8 mouse cellular contexts compared by ENCODE assay signal in genomic region chr2:105230333-105230732, GRCm38 (mm10). TPM values are rescaled to one million over a fixed set of nuclear protein-coding genes. Genes with fewer than 3 reads are reported as not detected.
A peak's percentile ranks its signal among the peaks of the same experiment; 100 is the strongest.
DNase-seq lines count a peak whose midpoint lies in the region; ATAC-seq and TF ChIP-seq lines count a peak whose summit lies in the region.

No protein-coding gene starts in this region.

- WGBS in spleen, adult 2 months = 7% methylated on average over 1 of the region's 1 CpGs
- WGBS in bone marrow, adult 2 months = 3% methylated on average over 1 of the region's 1 CpGs
- 4% methylated on average over 1 of the region's 1 CpGs for WGBS in embryonic facial prominence, embryonic 14.5 days
- WGBS in hindbrain, embryonic 15.5 days = 0% methylated on average over 1 of the region's 1 CpGs
- WGBS in midbrain, postnatal 0 days = 0% methylated on average over 1 of the region's 1 CpGs

- H3K27ac ChIP-seq in spleen, adult 2 months (ENCODE audit: insufficient read depth, low read length) = no peak overlapping the region
- H3K27ac ChIP-seq in bone marrow, adult 2 months (ENCODE audit: control insufficient read depth, insufficient read depth, low read depth, low read length, poor library complexity) = no peak overlapping the region
- no peak overlapping the region for H3K27ac ChIP-seq in embryonic facial prominence, embryonic 14.5 days (replicated peaks; ENCODE audit: low read depth, low read length)
- no peak overlapping the region for H3K27ac ChIP-seq in hindbrain, embryonic 15.5 days (replicated peaks)
- no peak overlapping the region for H3K27ac ChIP-seq in midbrain, postnatal 0 days (ENCODE audit: low read depth, low read length)

- no peaks in the 10 kb centered on the region for H3K9me3 ChIP-seq in embryonic facial prominence, embryonic 14.5 days (ENCODE audit: control insufficient read depth, low read length)
- no peaks in the 10 kb centered on the region for H3K9me3 ChIP-seq in hindbrain, embryonic 15.5 days
- no peaks in the 10 kb centered on the region for H3K9me3 ChIP-seq in midbrain, postnatal 0 days (ENCODE audit: low read length)

- no peak overlapping the region for H3K9ac ChIP-seq in embryonic facial prominence, embryonic 14.5 days (ENCODE audit: low read depth, low read length)
- H3K9ac ChIP-seq in hindbrain, embryonic 15.5 days = no peak overlapping the region
- no peak overlapping the region for H3K9ac ChIP-seq in midbrain, postnatal 0 days (replicated peaks; ENCODE audit: low read length, poor library complexity, severe bottlenecking)

- intact Hi-C loops in left cerebral cortex, postnatal 36 days (cut with DNase I) = loop anchor here (2.0 kb wide), 1 partner anchor 342 kb away; no protein-coding TSS in a partner anchor

- H3K27me3 ChIP-seq in spleen, adult 2 months (ENCODE audit: control insufficient read depth, insufficient read depth, low read length) = no peaks in the 10 kb centered on the region
- H3K27me3 ChIP-seq in embryonic facial prominence, embryonic 14.5 days (replicated peaks; ENCODE audit: control insufficient read depth, insufficient read depth, low read length) = peaks cover 12% of the 10 kb centered on the region
- peaks cover 12% of the 10 kb centered on the region; the same call in 1 of the 2 replicates for H3K27me3 ChIP-seq in hindbrain, embryonic 15.5 days
- no peaks in the 10 kb centered on the region; the same call in 1 of the 2 replicates for H3K27me3 ChIP-seq in midbrain, postnatal 0 days (ENCODE audit: insufficient read depth, low read length)

- no peak for TF ChIP-seq POLR2A in spleen, adult 2 months (IDR thresholded peaks at IDR 0.05; ENCODE audit: low read depth, low read length)
- TF ChIP-seq POLR2A in bone marrow, adult 2 months (IDR thresholded peaks at IDR 0.05; ENCODE audit: borderline replicate concordance, control insufficient read depth, low read depth, low read length) = no peak

- no peaks in the 10 kb centered on the region for H3K4me1 ChIP-seq in spleen, adult 2 months (ENCODE audit: control insufficient read depth, insufficient read depth, insufficient read length)
- no peaks in the 10 kb centered on the region; the same call in 1 of the 2 replicates for H3K4me1 ChIP-seq in bone marrow, adult 2 months (ENCODE audit: control insufficient read depth, insufficient read depth, low read length)
- H3K4me1 ChIP-seq in embryonic facial prominence, embryonic 14.5 days (ENCODE audit: control insufficient read depth, insufficient read depth, low read length) = no peaks in the 10 kb centered on the region
- H3K4me1 ChIP-seq in hindbrain, embryonic 15.5 days (replicated peaks) = no peaks in the 10 kb centered on the region
- H3K4me1 ChIP-seq in midbrain, postnatal 0 days (ENCODE audit: insufficient read depth, low read length) = no peaks in the 10 kb centered on the region

- peak in 1 of 2 experiments; percentile 17 for DNase-seq in spleen, adult 2 months (ENCODE audit: low read depth in 1 of 2, low spot score in 2 of 2)
- no peak for DNase-seq in spleen, adult 12 weeks (ENCODE audit: low spot score)
- peak; percentile 79 for DNase-seq in embryonic facial prominence, embryonic 14.5 days (ENCODE audit: low spot score)
- DNase-seq in left cerebral cortex, postnatal 36 days (ENCODE audit: low spot score in 2 of 2) = peak; percentile 31 to 38
- DNase-seq in midbrain, postnatal 0 days (ENCODE audit: low spot score) = peak; percentile 87
- peak; percentile 76 for DNase-seq in thymus, postnatal 4 days

- H3K36me3 ChIP-seq in spleen, adult 2 months (ENCODE audit: control insufficient read depth, insufficient read depth, low read length) = no peaks in the 10 kb centered on the region
- no peaks in the 10 kb centered on the region for H3K36me3 ChIP-seq in embryonic facial prominence, embryonic 14.5 days (ENCODE audit: control insufficient read depth, insufficient read depth, low read length)
- H3K36me3 ChIP-seq in hindbrain, embryonic 15.5 days = no peaks in the 10 kb centered on the region
- no peaks in the 10 kb centered on the region for H3K36me3 ChIP-seq in midbrain, postnatal 0 days (ENCODE audit: insufficient read depth, low read length)

- 0 out of 2 replicates have a peak, but pooled peaks have one; percentile 76 for ATAC-seq in embryonic facial prominence, embryonic 14.5 days (ENCODE audit: low read depth)
- peak; percentile 82 for ATAC-seq in hindbrain, embryonic 15.5 days (ENCODE audit: low FRiP score, low read depth)
- peak; percentile 74; the same call in 1 of the 2 replicates for ATAC-seq in midbrain, postnatal 0 days (ENCODE audit: low FRiP score)

- H3K4me2 ChIP-seq in embryonic facial prominence, embryonic 14.5 days (ENCODE audit: low read depth, low read length) = no peak overlapping the region
- no peak overlapping the region for H3K4me2 ChIP-seq in hindbrain, embryonic 15.5 days
- no peak overlapping the region for H3K4me2 ChIP-seq in midbrain, postnatal 0 days (ENCODE audit: low read depth, low read length, poor library complexity, severe bottlenecking)

- TF ChIP-seq CTCF in spleen, adult 2 months (IDR thresholded peaks at IDR 0.05; ENCODE audit: extremely low read depth, insufficient read depth, insufficient read length, insufficient replicate concordance) = peak; percentile 16; the same call in 1 of the 2 replicates
- peak; percentile 15; the same call in 1 of the 2 replicates for TF ChIP-seq CTCF in bone marrow, adult 2 months (IDR thresholded peaks at IDR 0.05; ENCODE audit: control insufficient read depth, insufficient read depth, low read length)
- TF ChIP-seq CTCF in midbrain, postnatal 0 days (IDR thresholded peaks at IDR 0.05) = peak; percentile 90

- no peak overlapping the region for H3K4me3 ChIP-seq in spleen, adult 2 months (ENCODE audit: extremely low read depth, insufficient read depth, insufficient read length)
- H3K4me3 ChIP-seq in bone marrow, adult 2 months (replicated peaks; ENCODE audit: control insufficient read depth, low read depth, low read length) = no peak overlapping the region
- H3K4me3 ChIP-seq in embryonic facial prominence, embryonic 14.5 days (ENCODE audit: low read depth, low read length) = no peak overlapping the region
- H3K4me3 ChIP-seq in hindbrain, embryonic 15.5 days = no peak overlapping the region
- no peak overlapping the region for H3K4me3 ChIP-seq in midbrain, postnatal 0 days (ENCODE audit: low read depth, low read length)

RNA-seq across cellular contexts. Expression of gene Them7, which starts 6.2 kb away (rescaled TPM):
- 0.06 and 0.57 TPM in 2 replicates for polyA plus RNA-seq in spleen, adult 2 months (2012; rRNA removed)
- not detected in 2 replicates for polyA plus RNA-seq in bone marrow, adult 2 months (2011; ENCODE audit: insufficient read depth, insufficient read length, low replicate concordance, missing spikeins)
- 0.21 and 0.35 TPM in 2 replicates for polyA plus RNA-seq in embryonic facial prominence, embryonic 14.5 days (2014; fragmentation: Nextera tagmentation; extraction: Ambion mirVana)
- polyA plus RNA-seq in hindbrain, embryonic 15.5 days (2015; fragmentation: Nextera tagmentation; extraction: Ambion mirVana) = 0.09 and 0.46 TPM in 2 replicates
- total RNA-seq in left cerebral cortex, postnatal 36 days (2021) = not detected
- total RNA-seq in midbrain, postnatal 0 days (2014; rRNA removed) = not detected in 2 replicates
- polyA plus RNA-seq in midbrain, postnatal 0 days (2015; fragmentation: Nextera tagmentation; extraction: Ambion mirVana) = not detected in 2 replicates

Comparison
In these comparisons a context has a peak if more than half of its experiments do, and no peak if none do; other contexts are left out.
1. CTCF ChIP-seq: peak in every context shown above with its lines; median percentile 90 in midbrain, postnatal 0 days; 16 in spleen, adult 2 months; 15 in bone marrow, adult 2 months.